Mouse (Mus musculus) lung, postnatal 0 days (tissue): ENCODE data around the gene Gas8.

Experiments used
- CTCF ChIP-seq: IDR thresholded peaks from 2 replicates; pipeline ENCODE4 v1.5.1; 2016; ENCODE audit warnings: antibody characterized with exemption, mild to moderate bottlenecking
- EP300 ChIP-seq: IDR thresholded peaks from 2 replicates; pipeline ENCODE4 v1.6.1; 2016; ENCODE audit warnings: antibody characterized with exemption, mild to moderate bottlenecking, control low read depth

GRCm38 (mm10) chr8:123478456-123479218 lies 40.0 kb upstream of the Gas8 start:
- TF ChIP-seq CTCF (no peak), EP300 (no peak)
